Mouse (Mus musculus): ENCODE measurements at regions not wholly inside any gene's neighbourhood (a gene's known extent, or its start where the extent isn't known, plus 50 kb on each side); places are given as distances from the start of the nearest gene placed in this dataset.

DNA sequence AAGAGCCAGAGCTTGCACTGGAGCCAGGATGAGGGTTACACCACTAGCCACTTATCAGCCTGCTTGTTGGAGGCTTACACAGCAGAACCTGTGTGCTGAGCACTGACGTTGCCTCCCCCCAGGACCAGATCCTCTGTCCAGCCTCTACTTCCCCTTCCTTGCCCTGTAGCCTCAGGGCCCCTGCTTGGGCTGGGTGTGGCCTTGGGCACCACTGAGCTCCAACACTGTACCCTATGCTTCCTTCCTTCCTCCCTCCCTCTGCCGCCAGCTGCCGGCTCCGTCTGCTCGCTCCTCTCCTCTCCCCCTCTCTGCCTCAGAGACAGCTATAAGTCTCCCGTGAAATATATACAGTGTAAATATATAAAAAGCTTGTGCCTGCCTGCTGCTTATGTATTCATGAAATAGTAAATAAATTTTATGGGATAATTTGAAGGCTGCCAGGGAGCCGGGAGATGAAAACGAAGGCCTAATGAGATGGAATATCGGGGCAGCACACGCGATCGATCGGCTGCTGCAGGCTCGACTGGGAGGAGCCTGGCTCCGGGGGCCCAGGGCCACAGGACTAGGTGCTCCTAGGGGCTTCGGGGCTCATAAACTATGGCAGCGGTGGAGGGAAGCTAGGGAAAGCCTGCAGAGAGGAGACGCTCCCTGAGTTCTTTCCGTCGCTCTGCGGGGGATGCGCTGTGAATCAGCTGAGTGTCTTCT lies 135.6 kb downstream of the Rbm19 start:
- H3K36me3 ChIP-seq (replicated peaks; ENCODE audit: control insufficient read depth, insufficient read depth, low read depth, low read length): no peaks in the 10 kb centered on the region
- no peaks in the 10 kb centered on the region for H3K4me1 ChIP-seq (ENCODE audit: control insufficient read depth, insufficient read depth, low read length)
- DNase-seq (ENCODE audit: low spot score) (no peak), ATAC-seq (replicated peaks; ENCODE audit: insufficient number of reproducible peaks, low FRiP score, low TSS enrichment, low read depth) (no peak)
- peaks cover 19% of the 10 kb centered on the region for H3K27me3 ChIP-seq (ENCODE audit: control insufficient read depth, insufficient read depth, low read length)
- H3K9ac ChIP-seq (replicated peaks; ENCODE audit: low read length): no peak overlapping the region
- WGBS: 8% methylated on average over 22 of the region's 22 CpGs
- H3K4me2 ChIP-seq (ENCODE audit: low read depth, low read length): no peak overlapping the region
- H3K9me3 ChIP-seq (replicated peaks; ENCODE audit: control insufficient read depth, low read length): no peaks in the 10 kb centered on the region
- no peak overlapping the region; the same call in 1 of the 2 replicates for H3K4me3 ChIP-seq (ENCODE audit: low read depth, low read length)
- H3K27ac ChIP-seq (replicated peaks; ENCODE audit: low read depth, low read length): no peak overlapping the region

- DNase-seq (ENCODE audit: low spot score): peak; percentile 77
- H3K4me2 ChIP-seq (ENCODE audit: low read depth, low read length): no peak overlapping the region
- no peaks in the 10 kb centered on the region for H3K36me3 ChIP-seq (replicated peaks; ENCODE audit: control insufficient read depth, insufficient read depth, low read depth, low read length)
- WGBS: 11% methylated on average over 8 of the region's 8 CpGs
- no peak for ATAC-seq (replicated peaks; ENCODE audit: insufficient number of reproducible peaks, low FRiP score, low TSS enrichment, low read depth)
- no peak overlapping the region for H3K9ac ChIP-seq (replicated peaks; ENCODE audit: low read length)
- H3K9me3 ChIP-seq (replicated peaks; ENCODE audit: control insufficient read depth, low read length): no peaks in the 10 kb centered on the region
- H3K27ac ChIP-seq (replicated peaks; ENCODE audit: low read depth, low read length): no peak overlapping the region
- H3K4me1 ChIP-seq (ENCODE audit: control insufficient read depth, insufficient read depth, low read length): no peaks in the 10 kb centered on the region
- H3K27me3 ChIP-seq (ENCODE audit: control insufficient read depth, insufficient read depth, low read length): peaks cover 19% of the 10 kb centered on the region
- no peak overlapping the region for H3K4me3 ChIP-seq (ENCODE audit: low read depth, low read length)
Observed at GRCm38 (mm10) chr5:120252551-120252950, 136.3 kb downstream of the Rbm19 start.

DNA sequence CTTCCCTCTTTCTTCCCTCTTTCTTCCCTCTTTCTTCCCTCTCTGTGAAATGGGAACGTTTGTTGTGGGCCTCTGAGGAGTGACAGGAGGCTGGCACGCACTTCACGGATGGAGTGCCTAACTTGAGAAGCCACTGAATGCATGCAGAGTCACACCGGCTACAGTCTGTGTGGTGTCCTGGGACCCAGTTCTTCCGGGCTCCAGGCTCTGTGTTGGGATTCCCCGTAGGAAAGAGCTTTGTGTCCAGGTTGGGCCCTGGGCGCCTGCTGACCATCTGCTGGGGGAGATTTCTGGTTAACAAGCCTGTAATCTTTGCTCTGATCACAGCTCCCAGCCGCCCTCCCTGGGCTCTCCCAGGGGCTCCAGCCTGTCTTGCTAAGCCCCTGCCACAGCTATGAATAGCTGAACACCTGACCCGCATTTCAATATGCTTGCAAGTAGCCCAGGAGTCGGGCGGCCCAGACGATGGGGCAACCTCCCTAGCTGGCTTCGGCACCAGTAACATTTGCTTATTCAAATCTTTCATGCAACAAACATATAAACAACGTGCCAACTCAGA lies 146.5 kb downstream of the Rbm19 start:
- ATAC-seq (replicated peaks; ENCODE audit: insufficient number of reproducible peaks, low FRiP score, low TSS enrichment, low read depth): no peak
- H3K27me3 ChIP-seq (ENCODE audit: control insufficient read depth, insufficient read depth, low read length): peaks cover 3% of the 10 kb centered on the region

GRCm38 (mm10) chr5:120269416-120269860 lies 153.2 kb downstream of the Rbm19 start:
- Histone ChIP-seq H3K4me1 (ENCODE audit: control insufficient read depth, insufficient read depth, low read length) (no peaks in the 10 kb centered on the region), H3K27me3 (ENCODE audit: control insufficient read depth, insufficient read depth, low read length) (no peaks in the 10 kb centered on the region; the same call in 1 of the 2 replicates), H3K27ac (replicated peaks; ENCODE audit: low read depth, low read length) (no peak overlapping the region), H3K4me3 (ENCODE audit: low read depth, low read length) (no peak overlapping the region), H3K9ac (replicated peaks; ENCODE audit: low read length) (no peak overlapping the region), H3K9me3 (replicated peaks; ENCODE audit: control insufficient read depth, low read length) (no peaks in the 10 kb centered on the region), H3K36me3 (replicated peaks; ENCODE audit: control insufficient read depth, insufficient read depth, low read depth, low read length) (no peaks in the 10 kb centered on the region), H3K4me2 (ENCODE audit: low read depth, low read length) (no peak overlapping the region)
- DNase-seq (ENCODE audit: low spot score): peak; percentile 26
- WGBS: 18% methylated on average over 22 of the region's 22 CpGs
- ATAC-seq (replicated peaks; ENCODE audit: insufficient number of reproducible peaks, low FRiP score, low TSS enrichment, low read depth): no peak

More for the DNA sequence above, 146.5 kb downstream of the Rbm19 start:
- Histone ChIP-seq H3K4me1 (ENCODE audit: control insufficient read depth, insufficient read depth, low read length) (no peaks in the 10 kb centered on the region), H3K36me3 (replicated peaks; ENCODE audit: control insufficient read depth, insufficient read depth, low read depth, low read length) (no peaks in the 10 kb centered on the region), H3K4me3 (ENCODE audit: low read depth, low read length) (no peak overlapping the region), H3K9ac (replicated peaks; ENCODE audit: low read length) (no peak overlapping the region), H3K4me2 (ENCODE audit: low read depth, low read length) (no peak overlapping the region), H3K9me3 (replicated peaks; ENCODE audit: control insufficient read depth, low read length) (no peaks in the 10 kb centered on the region), H3K27ac (replicated peaks; ENCODE audit: low read depth, low read length) (no peak overlapping the region)
- DNase-seq (ENCODE audit: low spot score): no peak
- WGBS: 42% methylated on average over 14 of the region's 14 CpGs

DNA sequence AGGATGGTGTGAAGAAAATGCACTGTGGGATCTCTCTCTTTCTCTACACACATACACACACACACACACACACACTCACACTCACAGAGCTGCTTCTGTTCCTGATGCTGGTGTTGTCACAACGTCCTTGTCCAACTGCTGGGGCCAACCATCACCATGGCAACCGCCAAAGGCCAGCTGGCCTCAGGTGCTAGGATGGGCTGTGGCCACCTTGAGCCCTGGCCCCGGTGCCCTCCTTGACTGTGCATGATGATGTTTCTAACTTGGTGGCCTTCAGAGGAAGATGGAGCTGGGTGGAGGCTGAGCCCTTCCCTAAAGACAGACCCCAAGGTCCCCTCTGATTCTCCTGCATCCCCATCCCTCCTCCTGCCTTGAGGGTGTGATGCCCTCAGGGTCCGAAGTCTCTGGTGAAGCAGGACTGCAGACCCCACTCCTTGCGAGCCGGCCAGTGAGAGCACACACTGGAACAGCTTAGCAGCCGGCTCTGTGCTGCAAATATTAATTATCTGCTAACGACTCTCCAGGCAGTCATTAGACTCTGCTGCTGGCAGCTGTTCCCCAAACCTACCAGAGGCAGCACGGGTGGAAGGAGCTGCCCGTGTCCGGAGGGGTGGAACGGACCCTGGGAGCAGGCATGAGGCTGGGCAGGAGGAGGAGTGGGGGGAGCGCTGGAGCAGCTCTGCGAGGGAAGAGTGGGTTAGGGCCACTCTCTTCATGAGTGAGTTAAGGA lies 154.8 kb downstream of the Rbm19 start:
- Histone ChIP-seq H3K4me1 (ENCODE audit: control insufficient read depth, insufficient read depth, low read length) (no peaks in the 10 kb centered on the region), H3K9me3 (replicated peaks; ENCODE audit: control insufficient read depth, low read length) (no peaks in the 10 kb centered on the region), H3K27me3 (ENCODE audit: control insufficient read depth, insufficient read depth, low read length) (peaks cover under 1% of the 10 kb centered on the region; the same call in 1 of the 2 replicates), H3K9ac (replicated peaks; ENCODE audit: low read length) (no peak overlapping the region), H3K36me3 (replicated peaks; ENCODE audit: control insufficient read depth, insufficient read depth, low read depth, low read length) (no peaks in the 10 kb centered on the region), H3K27ac (replicated peaks; ENCODE audit: low read depth, low read length) (no peak overlapping the region), H3K4me3 (ENCODE audit: low read depth, low read length) (no peak overlapping the region), H3K4me2 (ENCODE audit: low read depth, low read length) (no peak overlapping the region)
- DNase-seq (ENCODE audit: low spot score) (no peak), ATAC-seq (replicated peaks; ENCODE audit: insufficient number of reproducible peaks, low FRiP score, low TSS enrichment, low read depth) (no peak; the same call in 1 of the 2 replicates)
- 61% methylated on average over 14 of the region's 14 CpGs for WGBS

DNA sequence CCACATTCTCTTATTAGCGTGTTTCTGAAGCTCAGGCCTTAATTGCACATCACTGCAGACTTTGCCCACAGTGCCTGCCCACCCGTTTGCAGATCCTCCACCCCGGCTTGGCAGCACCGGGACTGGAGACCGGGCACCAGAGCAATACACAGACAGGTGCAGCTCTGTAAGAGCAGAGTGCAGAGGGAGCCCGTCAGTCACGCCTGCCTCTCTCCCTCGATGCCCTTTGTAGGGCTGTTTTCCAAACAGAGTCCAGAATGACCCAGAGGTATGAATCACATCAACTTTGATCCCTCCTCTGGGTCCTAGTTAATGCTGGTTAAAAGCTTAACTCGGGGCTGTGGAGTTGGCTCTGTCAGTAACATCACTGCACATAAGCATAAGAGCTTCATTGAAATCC lies 155.3 kb upstream of the Lhx5 start:
- H3K9me3 ChIP-seq (replicated peaks; ENCODE audit: control insufficient read depth, low read length): no peaks in the 10 kb centered on the region
- ATAC-seq (replicated peaks; ENCODE audit: insufficient number of reproducible peaks, low FRiP score, low TSS enrichment, low read depth) (no peak), DNase-seq (ENCODE audit: low spot score) (no peak)
- 81% methylated on average over 9 of the region's 9 CpGs for WGBS
- no peak overlapping the region for H3K4me2 ChIP-seq (ENCODE audit: low read depth, low read length)
- H3K4me3 ChIP-seq (ENCODE audit: low read depth, low read length): no peak overlapping the region
- no peak overlapping the region for H3K27ac ChIP-seq (replicated peaks; ENCODE audit: low read depth, low read length)
- peaks cover 17% of the 10 kb centered on the region for H3K27me3 ChIP-seq (ENCODE audit: control insufficient read depth, insufficient read depth, low read length)
- H3K4me1 ChIP-seq (ENCODE audit: control insufficient read depth, insufficient read depth, low read length): peaks cover 3% of the 10 kb centered on the region
- no peaks in the 10 kb centered on the region for H3K36me3 ChIP-seq (replicated peaks; ENCODE audit: control insufficient read depth, insufficient read depth, low read depth, low read length)
- no peak overlapping the region for H3K9ac ChIP-seq (replicated peaks; ENCODE audit: low read length)

DNA sequence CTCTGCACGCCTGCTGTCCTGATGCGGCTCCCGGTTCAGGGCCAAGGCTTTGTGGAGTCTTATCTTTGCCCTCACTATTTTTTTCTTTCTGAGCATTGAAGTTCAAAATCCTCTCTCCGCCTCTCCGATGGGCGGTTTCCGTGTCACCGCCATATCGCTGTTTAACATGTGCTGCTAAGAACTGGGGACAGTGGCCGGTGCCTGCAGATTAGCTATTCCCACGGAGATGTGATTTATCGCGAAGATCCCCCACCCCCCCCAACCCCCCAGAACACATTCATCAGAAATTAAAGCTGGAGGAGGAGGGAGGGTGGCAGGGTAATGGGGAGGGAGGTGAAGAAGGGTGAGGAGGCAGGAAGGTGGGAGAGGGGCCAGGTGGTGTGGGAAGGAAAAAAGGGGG lies 151.2 kb upstream of the Lhx5 start:
- DNase-seq (ENCODE audit: low spot score) (no peak), ATAC-seq (replicated peaks; ENCODE audit: insufficient number of reproducible peaks, low FRiP score, low TSS enrichment, low read depth) (no peak)
- Histone ChIP-seq H3K27me3 (ENCODE audit: control insufficient read depth, insufficient read depth, low read length) (peaks cover 26% of the 10 kb centered on the region), H3K9ac (replicated peaks; ENCODE audit: low read length) (no peak overlapping the region), H3K4me3 (ENCODE audit: low read depth, low read length) (no peak overlapping the region), H3K9me3 (replicated peaks; ENCODE audit: control insufficient read depth, low read length) (no peaks in the 10 kb centered on the region), H3K4me2 (ENCODE audit: low read depth, low read length) (no peak overlapping the region), H3K36me3 (replicated peaks; ENCODE audit: control insufficient read depth, insufficient read depth, low read depth, low read length) (no peaks in the 10 kb centered on the region), H3K27ac (replicated peaks; ENCODE audit: low read depth, low read length) (no peak overlapping the region), H3K4me1 (ENCODE audit: control insufficient read depth, insufficient read depth, low read length) (peaks cover 4% of the 10 kb centered on the region)
- 2% methylated on average over 13 of the region's 13 CpGs for WGBS

Data from embryonic facial prominence, embryonic 11.5 days (tissue).